Mouse (Mus musculus) midbrain, embryonic 11.5 days (tissue): ENCODE measurements around the gene Zfp740. TPM values are rescaled to one million over a fixed set of nuclear protein-coding genes. Genes with fewer than 3 reads are reported as not detected.
"Not testable (repeated sequence)": the region's sequence is repeated elsewhere in the genome, so short reads cannot be mapped to it uniquely, and the experiment has no call there.

Experiments used
- ATAC-seq: fragments of 200-750 bp; cut with Nextera tagmentation; 2 replicates; pipeline ENCODE4 v1.8.0; 2017; ENCODE audit warnings: moderate TSS enrichment, moderate library complexity; ENCODE audit not compliant: low FRiP score
- DNase-seq: peaks from one replicate; pipeline ENCODE4 v3.0.0; 2015; ENCODE audit warnings: low spot score; ENCODE audit errors: missing footprints
- H3K27ac ChIP-seq: fragments of 300-500 bp; sonication (generic); 2 replicates; pipeline ENCODE4 v1.5.1; 2014; ENCODE audit warnings: low read depth, low read length
- H3K27me3 ChIP-seq: fragments of 300-500 bp; sonication (generic); 2 replicates; pipeline ENCODE4 v1.6.1; 2014; ENCODE audit warnings: mild to moderate bottlenecking, low read length, moderate library complexity, mixed read lengths; ENCODE audit not compliant: control insufficient read depth, insufficient read depth
- H3K36me3 ChIP-seq: fragments of 300-500 bp; sonication (generic); 2 replicates; pipeline ENCODE4 v1.6.1; 2014; ENCODE audit warnings: mild to moderate bottlenecking, low read length, moderate library complexity, mixed read lengths; ENCODE audit not compliant: control insufficient read depth, insufficient read depth
- H3K4me1 ChIP-seq: fragments of 300-500 bp; sonication (generic); 2 replicates; pipeline ENCODE4 v1.6.1; 2014; ENCODE audit warnings: low read length; ENCODE audit not compliant: control insufficient read depth, insufficient read depth
- H3K4me2 ChIP-seq: fragments of 300-500 bp; sonication (generic); 2 replicates; pipeline ENCODE4 v1.6.1; 2014; ENCODE audit warnings: mild to moderate bottlenecking, moderate library complexity
- H3K4me3 ChIP-seq: fragments of 300-500 bp; sonication (generic); 2 replicates; pipeline ENCODE4 v1.5.1; 2014; ENCODE audit warnings: low read depth, low read length
- H3K9ac ChIP-seq: fragments of 300-500 bp; sonication (generic); 2 replicates; pipeline ENCODE4 v1.6.1; 2014; ENCODE audit warnings: low read length
- H3K9me3 ChIP-seq: fragments of 300-500 bp; sonication (generic); 2 replicates; pipeline ENCODE4 v1.6.1; 2016; ENCODE audit warnings: low read length; ENCODE audit not compliant: control insufficient read depth
- WGBS: fragments of 180-500 bp; shearing (Covaris S2); extraction: QIAGEN DNeasy Blood & Tissue Kit; methylation state at CpG from one replicate; pipeline ENCODE4 v1.1.7; 2014; 5-methylcytosine and 5-hydroxymethylcytosine counted together
- polyA plus RNA-seq: library from polyadenylated mRNA; unstranded; fragments of >200 nt; fragmentation: Nextera tagmentation; extraction: Ambion mirVana; gene quantifications from 2 replicates; pipeline ENCODE4 v1.2.1, GENCODE M21; 2014

Zfp740 gene
- 58.9 and 61.1 TPM in 2 replicates for polyA plus RNA-seq

DNA sequence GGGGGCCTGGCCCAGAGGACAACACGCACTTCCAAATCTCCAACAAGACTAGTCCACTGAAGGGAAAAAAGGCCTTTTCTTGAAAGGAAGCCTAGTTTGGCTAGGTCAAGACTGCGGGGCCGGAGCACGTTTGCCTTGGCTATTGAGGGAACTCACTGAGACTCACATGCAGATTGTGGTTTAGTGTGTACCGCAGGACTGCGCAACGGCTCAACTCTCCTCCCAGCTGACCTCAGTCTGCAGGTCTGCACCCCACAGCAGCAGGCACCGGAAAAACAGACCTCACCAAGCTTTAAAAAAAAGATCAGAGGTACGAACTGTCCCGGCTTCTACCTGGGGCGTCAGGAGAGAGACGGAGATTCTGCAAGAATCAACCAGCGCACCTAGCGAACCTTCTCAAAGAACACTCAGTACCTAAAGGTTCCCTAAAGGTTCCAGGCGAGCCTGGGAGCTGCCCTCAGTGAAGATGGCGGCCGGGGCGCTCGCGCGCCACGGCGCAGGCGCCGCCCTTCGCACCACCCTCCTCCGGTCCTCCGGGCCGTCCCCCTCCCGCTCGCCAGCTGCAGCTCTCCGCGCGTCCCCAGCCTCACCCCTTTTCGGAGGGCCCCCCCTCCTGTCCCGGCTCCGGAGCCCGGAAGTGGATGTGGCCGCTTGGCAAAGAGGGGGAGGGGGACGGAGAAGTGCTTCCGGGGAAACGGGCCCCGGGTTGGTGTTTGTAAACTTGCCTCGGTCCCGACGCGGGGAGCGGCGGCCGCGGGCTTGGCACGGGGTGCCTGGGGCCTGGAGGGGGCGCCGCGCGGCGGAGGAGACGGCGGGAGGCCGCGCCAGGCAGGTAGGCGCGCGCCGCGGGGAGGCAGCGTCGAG is at the start of gene Zfp740:
Gene Zfp740, plus strand, starts transcription at position 279 of the 864 bp plus-strand sequence.
- DNase-seq (peak; percentile 99), ATAC-seq (peak; percentile 97)
- WGBS = under 1% methylated on average over 44 of the region's 68 CpGs
- Histone ChIP-seq H3K4me1 (peaks cover 13% of the 10 kb centered on the region), H3K9ac (peak within 1 kb of the TSS; percentile 94), H3K36me3 (peaks cover 12% of the 10 kb centered on the region), H3K4me3 (peak within 1 kb of the TSS; percentile 92), H3K4me2 (peak within 1 kb of the TSS; percentile 73), H3K27me3 (no peaks in the 10 kb centered on the region), H3K27ac (peak within 1 kb of the TSS; percentile 97), H3K9me3 (no peaks in the 10 kb centered on the region)

- H3K27ac ChIP-seq, H3K4me2 ChIP-seq, H3K4me1 ChIP-seq, DNase-seq, H3K4me3 ChIP-seq, H3K27me3 ChIP-seq, ATAC-seq, H3K9me3 ChIP-seq, H3K9ac ChIP-seq, H3K36me3 ChIP-seq: not testable (repeated sequence)
- WGBS = 94% methylated on average over 6 of the region's 6 CpGs
Observed at GRCm38 (mm10) chr15:102155006-102155405, 48.0 kb upstream of the Zfp740 start.

GRCm38 (mm10) chr15:102156836-102157235 is 46.2 kb upstream of the Zfp740 start:
- Histone ChIP-seq H3K27me3 (no peaks in the 10 kb centered on the region), H3K9me3 (no peaks in the 10 kb centered on the region), H3K36me3 (no peaks in the 10 kb centered on the region), H3K9ac (peak overlapping the region; percentile 38), H3K4me1 (peaks cover 7% of the 10 kb centered on the region), H3K4me3 (no peak overlapping the region), H3K4me2 (no peak overlapping the region), H3K27ac (no peak overlapping the region)
- DNase-seq = peak; percentile 89
- ATAC-seq = peak; percentile 82
- WGBS = 23% methylated on average over 20 of the region's 20 CpGs

GRCm38 (mm10) chr15:102160415-102161060 is 42.5 kb upstream of the Zfp740 start:
- Histone ChIP-seq H3K4me1 (peaks cover 4% of the 10 kb centered on the region), H3K27ac (no peak overlapping the region), H3K4me3 (no peak overlapping the region), H3K9ac (no peak overlapping the region), H3K9me3 (no peaks in the 10 kb centered on the region), H3K27me3 (no peaks in the 10 kb centered on the region), H3K36me3 (no peaks in the 10 kb centered on the region), H3K4me2 (no peak overlapping the region)
- WGBS = 60% methylated on average over 25 of the region's 27 CpGs
- ATAC-seq = no peak
- no peak for DNase-seq

DNA sequence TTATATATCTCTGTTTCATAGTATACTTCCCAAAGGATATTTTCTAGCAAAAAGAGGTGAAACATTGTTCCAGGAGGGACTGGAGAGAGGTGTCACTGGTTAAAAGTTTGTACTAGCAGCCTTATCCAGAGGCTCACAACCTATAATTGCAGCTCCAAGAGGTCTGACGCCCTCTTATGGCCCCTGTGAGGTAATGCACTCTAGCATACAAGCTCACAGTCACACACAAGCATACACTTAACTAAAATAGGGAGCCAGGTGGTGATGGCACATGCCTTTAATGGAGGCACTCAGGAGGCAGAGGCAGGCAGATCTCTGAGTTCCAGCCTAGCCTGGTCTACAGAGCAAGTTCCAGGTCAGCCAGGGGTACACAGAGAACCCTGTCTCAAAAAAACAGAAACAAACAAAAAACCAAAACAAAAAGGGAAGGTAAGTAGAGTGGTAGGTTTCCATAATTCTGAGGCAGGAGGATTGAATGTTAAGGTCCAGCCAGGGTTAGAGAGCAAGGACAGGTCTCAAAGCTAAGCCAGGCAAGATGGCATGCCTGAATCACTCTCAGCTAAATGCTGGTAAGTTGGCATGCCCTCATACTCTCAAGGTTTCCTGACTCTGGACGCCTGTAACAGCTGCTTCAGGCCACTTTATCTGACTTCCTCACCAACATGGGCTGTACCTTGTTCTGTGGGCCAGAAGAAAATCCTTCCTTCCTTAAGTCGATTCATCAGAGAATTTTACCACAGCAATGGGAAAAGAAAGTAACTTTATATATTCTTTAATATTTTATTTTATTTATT is 39.0 kb upstream of the Zfp740 start:
- no peak for ATAC-seq
- Histone ChIP-seq H3K36me3 (no peaks in the 10 kb centered on the region), H3K4me3 (no peak overlapping the region), H3K9me3 (no peaks in the 10 kb centered on the region), H3K9ac (no peak overlapping the region), H3K4me2 (no peak overlapping the region), H3K27me3 (no peaks in the 10 kb centered on the region), H3K4me1 (no peaks in the 10 kb centered on the region), H3K27ac (no peak overlapping the region)
- DNase-seq = no peak
- 55% methylated on average over 3 of the region's 3 CpGs for WGBS

GRCm38 (mm10) chr15:102165468-102166100 is 37.5 kb upstream of the Zfp740 start:
- Histone ChIP-seq H3K36me3 (no peaks in the 10 kb centered on the region), H3K4me2 (no peak overlapping the region), H3K4me1 (no peaks in the 10 kb centered on the region), H3K27me3 (no peaks in the 10 kb centered on the region), H3K4me3 (no peak overlapping the region), H3K27ac (no peak overlapping the region), H3K9me3 (no peaks in the 10 kb centered on the region), H3K9ac (no peak overlapping the region)
- WGBS = 55% methylated on average over 6 of the region's 6 CpGs
- ATAC-seq = no peak
- no peak for DNase-seq

- Histone ChIP-seq H3K4me2 (no peak overlapping the region), H3K36me3 (no peaks in the 10 kb centered on the region), H3K9me3 (no peaks in the 10 kb centered on the region), H3K9ac (no peak overlapping the region), H3K27me3 (no peaks in the 10 kb centered on the region), H3K4me1 (no peaks in the 10 kb centered on the region), H3K27ac (no peak overlapping the region), H3K4me3 (no peak overlapping the region)
- ATAC-seq (no peak), DNase-seq (no peak)
- WGBS = 65% methylated on average over 6 of the region's 6 CpGs
Observed at GRCm38 (mm10) chr15:102167620-102168021, 35.4 kb upstream of the Zfp740 start.

GRCm38 (mm10) chr15:102169064-102169463 is 34.0 kb upstream of the Zfp740 start:
- Histone ChIP-seq H3K4me2 (no peak overlapping the region), H3K9me3 (no peaks in the 10 kb centered on the region), H3K4me3 (no peak overlapping the region), H3K27me3 (no peaks in the 10 kb centered on the region), H3K27ac (no peak overlapping the region), H3K36me3 (no peaks in the 10 kb centered on the region), H3K4me1 (no peaks in the 10 kb centered on the region), H3K9ac (no peak overlapping the region)
- ATAC-seq (no peak), DNase-seq (no peak)
- WGBS = 85% methylated on average over 2 of the region's 2 CpGs
